ENCODE assay signal across 9 mouse cellular contexts in genomic region chr11:100617480-100617879, GRCm38 (mm10). TPM values are rescaled to one million over a fixed set of nuclear protein-coding genes. Genes with fewer than 3 reads are reported as not detected.
DNase-seq lines count a peak whose midpoint lies in the region; ATAC-seq and TF ChIP-seq lines count a peak whose summit lies in the region.
"Had no signal": no experiment of that assay in that cellular context is flagged by ENCODE, and none has a peak within 500 bp of the region (broad histone marks: within the 10 kb centered on the region; RNA-seq: fewer than 3 reads in every experiment).

No protein-coding gene starts in this region.

- no peaks in the 10 kb centered on the region for H3K36me3 ChIP-seq in liver, embryonic 11.5 days (ENCODE audit: control insufficient read depth, insufficient read depth, low read length)
- no peaks in the 10 kb centered on the region for H3K36me3 ChIP-seq in hindbrain, postnatal 0 days (ENCODE audit: insufficient read depth, low read length)
- no peaks in the 10 kb centered on the region for H3K36me3 ChIP-seq in neural tube, embryonic 14.5 days (ENCODE audit: control insufficient read depth, insufficient read depth, low read length)

- H3K27ac ChIP-seq in liver, embryonic 11.5 days (ENCODE audit: low read depth, low read length): no peak overlapping the region
- no peak overlapping the region for H3K27ac ChIP-seq in hindbrain, postnatal 0 days
- H3K27ac ChIP-seq in neural tube, embryonic 14.5 days (ENCODE audit: low read depth, low read length): no peak overlapping the region
- H3K27ac ChIP-seq: liver, embryonic 14.5 days had no signal

- H3K9me3 ChIP-seq in liver, embryonic 11.5 days (ENCODE audit: control insufficient read depth, low read length): no peaks in the 10 kb centered on the region
- no peaks in the 10 kb centered on the region for H3K9me3 ChIP-seq in hindbrain, postnatal 0 days (ENCODE audit: low read length)
- no peaks in the 10 kb centered on the region for H3K9me3 ChIP-seq in neural tube, embryonic 14.5 days (ENCODE audit: control insufficient read depth, low read length)

- WGBS in liver, embryonic 11.5 days: 90% methylated on average over 4 of the region's 4 CpGs
- WGBS in hindbrain, postnatal 0 days: 86% methylated on average over 4 of the region's 4 CpGs
- 96% methylated on average over 4 of the region's 4 CpGs for WGBS in neural tube, embryonic 14.5 days

- TF ChIP-seq CTCF in hindbrain, postnatal 0 days (IDR thresholded peaks at IDR 0.05; ENCODE audit: low read depth): no peak

- peak overlapping the region; percentile 91 for H3K4me2 ChIP-seq in liver, embryonic 11.5 days
- peak overlapping the region; percentile 83 for H3K4me2 ChIP-seq in hindbrain, postnatal 0 days (ENCODE audit: low read depth, low read length)
- peak overlapping the region; percentile 63; the same call in 1 of the 2 replicates for H3K4me2 ChIP-seq in neural tube, embryonic 14.5 days (ENCODE audit: low read depth, low read length)

- peaks cover 25% of the 10 kb centered on the region for H3K4me1 ChIP-seq in liver, embryonic 11.5 days (replicated peaks; ENCODE audit: control insufficient read depth, insufficient read depth, low read length)
- peaks cover 15% of the 10 kb centered on the region for H3K4me1 ChIP-seq in hindbrain, postnatal 0 days (ENCODE audit: insufficient read depth, low read length)
- H3K4me1 ChIP-seq in neural tube, embryonic 14.5 days (ENCODE audit: control insufficient read depth, insufficient read depth, low read length): peaks cover 11% of the 10 kb centered on the region

- no peaks in the 10 kb centered on the region for H3K27me3 ChIP-seq in liver, embryonic 11.5 days (replicated peaks; ENCODE audit: control insufficient read depth, insufficient read depth, low read length)
- H3K27me3 ChIP-seq in hindbrain, postnatal 0 days (ENCODE audit: insufficient read depth, low read length): no peaks in the 10 kb centered on the region
- H3K27me3 ChIP-seq in neural tube, embryonic 14.5 days (ENCODE audit: control insufficient read depth, insufficient read depth, low read length): no peaks in the 10 kb centered on the region

- no peak for ATAC-seq in liver, embryonic 11.5 days (replicated peaks; ENCODE audit: low FRiP score)
- ATAC-seq in hindbrain, postnatal 0 days: no peak
- no peak for ATAC-seq in neural tube, embryonic 14.5 days (ENCODE audit: low read depth)

- peak overlapping the region; percentile 91; the same call in 1 of the 2 replicates for H3K4me3 ChIP-seq in liver, embryonic 11.5 days (ENCODE audit: low read depth, low read length)
- no peak overlapping the region for H3K4me3 ChIP-seq in hindbrain, postnatal 0 days (ENCODE audit: low read length)
- H3K4me3 ChIP-seq in neural tube, embryonic 14.5 days (ENCODE audit: low read depth, low read length): no peak overlapping the region

- no peak overlapping the region for H3K9ac ChIP-seq in liver, embryonic 11.5 days (ENCODE audit: low read depth, low read length)
- no peak overlapping the region for H3K9ac ChIP-seq in hindbrain, postnatal 0 days (replicated peaks; ENCODE audit: low read length)
- H3K9ac ChIP-seq in neural tube, embryonic 14.5 days (replicated peaks; ENCODE audit: low read depth, low read length): no peak overlapping the region

- DNase-seq in adrenal gland, adult 2 months: peak; percentile 57
- no peak for DNase-seq in adrenal gland, adult 8-10 months
- no peak for DNase-seq in liver, embryonic 11.5 days (ENCODE audit: low spot score)
- DNase-seq in liver: no peak
- DNase-seq in hindbrain, postnatal 0 days (ENCODE audit: low spot score): no peak
- DNase-seq in spleen, postnatal 36 days (ENCODE audit: low spot score in 2 of 2): no peak
- DNase-seq in urinary bladder, postnatal 4 days (ENCODE audit: low spot score in 2 of 2): no peak

RNA-seq across cellular contexts. Expression of gene Nkiras2, which starts 1.6 kb away (rescaled TPM):
- 10 to 100 TPM; 32.5 to 36.0 TPM for total RNA-seq in adrenal gland, adult 2 months (2021)
- polyA plus RNA-seq in adrenal gland, adult 2 months (2012; rRNA removed): 50.9 and 59.4 TPM in 2 replicates
- total RNA-seq in adrenal gland, adult 8-10 months (2022): 10 to 100 TPM; 34.3 to 37.3 (median 36.7) TPM
- 35.4 and 36.5 TPM in 2 replicates for polyA plus RNA-seq in liver, embryonic 11.5 days (2014; fragmentation: Nextera tagmentation; extraction: Ambion mirVana)
- total RNA-seq in hindbrain, postnatal 0 days (2014; rRNA removed): 125 and 131 TPM in 2 replicates
- polyA plus RNA-seq in hindbrain, postnatal 0 days (2015; fragmentation: Nextera tagmentation; extraction: Ambion mirVana): 77.5 and 82.1 TPM in 2 replicates
- polyA plus RNA-seq in neural tube, embryonic 14.5 days (2014; fragmentation: Nextera tagmentation; extraction: Ambion mirVana): 108 and 110 TPM in 2 replicates

RNA-seq across cellular contexts. Expression of gene Dnajc7, which starts 2.5 kb away (rescaled TPM):
- 100 to 1,000 TPM; 174 to 177 TPM for total RNA-seq in adrenal gland, adult 2 months (2021)
- polyA plus RNA-seq in adrenal gland, adult 2 months (2012; rRNA removed): 9.3 and 11.7 TPM in 2 replicates
- 100 to 1,000 TPM; 204 to 279 (median 249) TPM for total RNA-seq in adrenal gland, adult 8-10 months (2022)
- 70.6 and 70.8 TPM in 2 replicates for polyA plus RNA-seq in liver, embryonic 11.5 days (2014; fragmentation: Nextera tagmentation; extraction: Ambion mirVana)
- 64.6 and 73.8 TPM in 2 replicates for total RNA-seq in hindbrain, postnatal 0 days (2014; rRNA removed)
- 237 and 246 TPM in 2 replicates for polyA plus RNA-seq in hindbrain, postnatal 0 days (2015; fragmentation: Nextera tagmentation; extraction: Ambion mirVana)
- 109 and 112 TPM in 2 replicates for polyA plus RNA-seq in neural tube, embryonic 14.5 days (2014; fragmentation: Nextera tagmentation; extraction: Ambion mirVana)

RNA-seq across cellular contexts. Expression of gene Cnp, which starts 42.8 kb away (rescaled TPM):
- total RNA-seq in adrenal gland, adult 2 months (2021): 10 to 100 TPM; 38.3 to 55.4 TPM
- polyA plus RNA-seq in adrenal gland, adult 2 months (2012; rRNA removed): 29.4 and 36.5 TPM in 2 replicates
- 10 to 100 TPM; 47.5 to 85.0 (median 71.9) TPM for total RNA-seq in adrenal gland, adult 8-10 months (2022)
- 19.4 and 19.7 TPM in 2 replicates for polyA plus RNA-seq in liver, embryonic 11.5 days (2014; fragmentation: Nextera tagmentation; extraction: Ambion mirVana)
- 95.3 and 125 TPM in 2 replicates for total RNA-seq in hindbrain, postnatal 0 days (2014; rRNA removed)
- polyA plus RNA-seq in hindbrain, postnatal 0 days (2015; fragmentation: Nextera tagmentation; extraction: Ambion mirVana): 121 and 146 TPM in 2 replicates
- polyA plus RNA-seq in neural tube, embryonic 14.5 days (2014; fragmentation: Nextera tagmentation; extraction: Ambion mirVana): 41.1 and 49.3 TPM in 2 replicates
